Comparison of ENCODE assay signal across 9 mouse cellular contexts in the genomic region with DNA sequence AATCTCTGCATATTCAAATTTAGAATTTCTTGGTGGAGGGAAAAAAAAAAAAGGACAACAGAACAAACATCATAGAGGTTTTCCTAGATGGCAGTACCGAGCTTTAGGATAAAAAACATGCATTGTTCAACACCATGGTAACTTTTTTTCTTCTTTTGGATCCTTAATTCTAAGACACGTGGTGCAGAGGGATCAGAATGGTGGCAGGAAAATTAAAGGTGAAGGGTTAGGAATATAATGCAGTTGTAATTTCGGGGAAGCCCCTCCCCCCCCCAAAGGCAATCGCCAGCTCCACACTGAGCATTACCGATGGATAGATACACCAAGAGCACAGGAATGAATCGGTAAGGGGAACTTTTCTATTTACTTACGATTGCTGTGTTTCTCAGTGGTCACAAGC. TPM values are rescaled to one million over a fixed set of nuclear protein-coding genes. Genes with fewer than 3 reads are reported as not detected.
DNase-seq lines count a peak whose midpoint lies in the region; ATAC-seq lines count a peak whose summit lies in the region.
"Had no signal": no experiment of that assay in that cellular context is flagged by ENCODE, and none has a peak within 500 bp of the region (broad histone marks: within the 10 kb centered on the region; RNA-seq: fewer than 3 reads in every experiment).

No protein-coding gene starts in this region.

- peak overlapping the region; percentile 97; the same call in 1 of the 2 replicates for H3K27ac ChIP-seq in heart, embryonic 12.5 days (ENCODE audit: poor library complexity, severe bottlenecking)
- peak overlapping the region; percentile 99 for H3K27ac ChIP-seq in embryonic facial prominence, embryonic 10.5 days (replicated peaks)
- peak overlapping the region; percentile 99 for H3K27ac ChIP-seq in intestine, embryonic 14.5 days (ENCODE audit: low read depth)

- H3K4me3 ChIP-seq in heart, embryonic 12.5 days: peak overlapping the region; percentile 71
- peak overlapping the region; percentile 82 for H3K4me3 ChIP-seq in embryonic facial prominence, embryonic 10.5 days
- peak overlapping the region; percentile 79 for H3K4me3 ChIP-seq in intestine, embryonic 14.5 days (ENCODE audit: low read depth, low read length)

- H3K27me3 ChIP-seq in heart, embryonic 12.5 days (replicated peaks): no peaks in the 10 kb centered on the region
- peaks cover 24% of the 10 kb centered on the region for H3K27me3 ChIP-seq in embryonic facial prominence, embryonic 10.5 days (replicated peaks; ENCODE audit: low read depth, poor library complexity, severe bottlenecking)
- peaks cover 14% of the 10 kb centered on the region; the same call in 1 of the 2 replicates for H3K27me3 ChIP-seq in intestine, embryonic 14.5 days (replicated peaks; ENCODE audit: control insufficient read depth, insufficient read depth, low read length)

- H3K4me1 ChIP-seq in heart, embryonic 12.5 days (replicated peaks): peaks cover 25% of the 10 kb centered on the region
- H3K4me1 ChIP-seq in embryonic facial prominence, embryonic 10.5 days: peaks cover 61% of the 10 kb centered on the region
- peaks cover 11% of the 10 kb centered on the region for H3K4me1 ChIP-seq in intestine, embryonic 14.5 days (replicated peaks; ENCODE audit: control insufficient read depth, insufficient read depth, low read length)

- WGBS in heart, embryonic 12.5 days: 0% methylated on average over 7 of the region's 7 CpGs
- under 1% methylated on average over 7 of the region's 7 CpGs for WGBS in embryonic facial prominence, embryonic 10.5 days
- WGBS in intestine, embryonic 14.5 days: 2% methylated on average over 7 of the region's 7 CpGs

- no peaks in the 10 kb centered on the region for H3K9me3 ChIP-seq in heart, embryonic 12.5 days (replicated peaks)
- H3K9me3 ChIP-seq in embryonic facial prominence, embryonic 10.5 days: no peaks in the 10 kb centered on the region
- H3K9me3 ChIP-seq in intestine, embryonic 14.5 days (ENCODE audit: control insufficient read depth, low read length): no peaks in the 10 kb centered on the region

- peak overlapping the region; percentile 87 for H3K9ac ChIP-seq in heart, embryonic 12.5 days
- peak overlapping the region; percentile 97 for H3K9ac ChIP-seq in intestine, embryonic 14.5 days (ENCODE audit: low read length)

- no peak for ATAC-seq in heart, embryonic 12.5 days (ENCODE audit: insufficient number of reproducible peaks, low FRiP score)
- ATAC-seq in intestine, embryonic 14.5 days (replicated peaks; ENCODE audit: low FRiP score, low TSS enrichment, low read depth): no peak

- H3K4me2 ChIP-seq in heart, embryonic 12.5 days: peak overlapping the region; percentile 93
- H3K4me2 ChIP-seq in intestine, embryonic 14.5 days (ENCODE audit: low read length): peak overlapping the region; percentile 60

- DNase-seq in heart, postnatal 4 days: no peak
- DNase-seq in embryonic facial prominence, embryonic 10.5 days (ENCODE audit: low spot score): peak; percentile 59
- DNase-seq in intestine, embryonic 14.5 days (ENCODE audit: low spot score): no peak
- peak; percentile 27 for DNase-seq in neural tube, embryonic 10.5 days (ENCODE audit: extremely low spot score, low spot score)
- DNase-seq in thymus, postnatal 10 days (ENCODE audit: low spot score in 2 of 2): no peak
- DNase-seq in right cerebral cortex, postnatal 36 days (ENCODE audit: low spot score in 2 of 2): no peak
- no peak for DNase-seq in layer of hippocampus, postnatal 36 days

- no peaks in the 10 kb centered on the region for H3K36me3 ChIP-seq in heart, embryonic 12.5 days
- peaks cover 11% of the 10 kb centered on the region for H3K36me3 ChIP-seq in embryonic facial prominence, embryonic 10.5 days (replicated peaks)
- H3K36me3 ChIP-seq in intestine, embryonic 14.5 days (ENCODE audit: control insufficient read depth, insufficient read depth, low read length): no peaks in the 10 kb centered on the region
- H3K36me3 ChIP-seq: G1E had no signal

RNA-seq across cellular contexts. Expression of gene Gas1, which starts 2.2 kb away (rescaled TPM):
- polyA plus RNA-seq in heart, embryonic 12.5 days (2016; fragmentation: Nextera tagmentation; extraction: Ambion mirVana): 55.2 and 56.6 TPM in 2 replicates
- 10 to 100 TPM; 53.5 to 56.8 TPM for total RNA-seq in heart, postnatal 4 days (2021)
- 77.9 and 78.3 TPM in 2 replicates for polyA plus RNA-seq in embryonic facial prominence, embryonic 10.5 days (2016; fragmentation: Nextera tagmentation; extraction: Ambion mirVana)
- 116 and 120 TPM in 2 replicates for polyA plus RNA-seq in intestine, embryonic 14.5 days (2014; fragmentation: Nextera tagmentation; extraction: Ambion mirVana)
- 10 to 100 TPM; 10.1 to 10.3 TPM for total RNA-seq in layer of hippocampus, postnatal 36 days (2021)
- total RNA-seq: G1E had no signal
- polyA plus RNA-seq: G1E had no signal

Comparison
In these comparisons a context has a peak if more than half of its experiments do, and no peak if none do; other contexts are left out.
1. DNase-seq: peak in embryonic facial prominence, embryonic 10.5 days (single experiment) and neural tube, embryonic 10.5 days (single experiment); none in heart, postnatal 4 days (single experiment), intestine, embryonic 14.5 days (single experiment), thymus, postnatal 10 days (0 of 2), right cerebral cortex, postnatal 36 days (0 of 2) and layer of hippocampus, postnatal 36 days (0 of 2).
2. Peak in every context shown above with its lines, with median percentiles within 50 percentile points of each other: H3K27ac ChIP-seq and H3K4me3 ChIP-seq.